In genomic region chr3:96484921-96485320, GRCm38 (mm10) we compare ENCODE assay signal across 24 mouse cellular contexts. TPM values are rescaled to one million over a fixed set of nuclear protein-coding genes. Genes with fewer than 3 reads are reported as not detected.
DNase-seq lines count a peak whose midpoint lies in the region; ATAC-seq and TF ChIP-seq lines count a peak whose summit lies in the region.
"Had no signal": no experiment of that assay in that cellular context is flagged by ENCODE, and none has a peak within 500 bp of the region (broad histone marks: within the 10 kb centered on the region; RNA-seq: fewer than 3 reads in every experiment).

No protein-coding gene starts in this region.

- H3K79me2 ChIP-seq in C2C12 (ENCODE audit: control insufficient read depth, insufficient read depth) = no peaks in the 10 kb centered on the region

- ATAC-seq in heart, embryonic 11.5 days (replicated peaks; ENCODE audit: insufficient number of reproducible peaks, low FRiP score, low TSS enrichment) = no peak
- no peak for ATAC-seq in intestine, embryonic 15.5 days
- ATAC-seq in intestine, postnatal 0 days = no peak
- ATAC-seq in embryonic facial prominence, embryonic 13.5 days (ENCODE audit: insufficient number of reproducible peaks, insufficient read depth, low FRiP score, low TSS enrichment, low read depth) = no peak
- ATAC-seq: forebrain, postnatal 0 days; hindbrain, postnatal 0 days; midbrain, embryonic 13.5 days had no signal

- H3K9me3 ChIP-seq in heart, embryonic 11.5 days (replicated peaks; ENCODE audit: control insufficient read depth, low read length) = no peaks in the 10 kb centered on the region
- no peaks in the 10 kb centered on the region for H3K9me3 ChIP-seq in intestine, embryonic 15.5 days
- H3K9me3 ChIP-seq in intestine, postnatal 0 days (ENCODE audit: control insufficient read depth) = no peaks in the 10 kb centered on the region
- no peaks in the 10 kb centered on the region for H3K9me3 ChIP-seq in embryonic facial prominence, embryonic 13.5 days
- H3K9me3 ChIP-seq: midbrain, embryonic 13.5 days; neural tube, embryonic 15.5 days had no signal

- H3K4me1 ChIP-seq in heart, embryonic 11.5 days (ENCODE audit: control insufficient read depth, insufficient read depth, low read length) = no peaks in the 10 kb centered on the region; the same call in 1 of the 2 replicates
- no peaks in the 10 kb centered on the region for H3K4me1 ChIP-seq in intestine, embryonic 15.5 days (replicated peaks)
- no peaks in the 10 kb centered on the region for H3K4me1 ChIP-seq in intestine, postnatal 0 days (replicated peaks; ENCODE audit: control insufficient read depth, insufficient read depth, low read length)
- peaks cover 7% of the 10 kb centered on the region; the same call in 1 of the 2 replicates for H3K4me1 ChIP-seq in embryonic facial prominence, embryonic 13.5 days

- peak overlapping the region; percentile 23 for H3K4me2 ChIP-seq in heart, embryonic 11.5 days
- 0 out of 2 replicates have a peak overlapping the region, but pooled peaks have one; percentile 7 for H3K4me2 ChIP-seq in intestine, embryonic 15.5 days (replicated peaks)
- H3K4me2 ChIP-seq in intestine, postnatal 0 days (replicated peaks; ENCODE audit: low read depth) = no peak overlapping the region
- H3K4me2 ChIP-seq in embryonic facial prominence, embryonic 13.5 days = 0 out of 2 replicates have a peak overlapping the region, but pooled peaks have one; percentile 14
- H3K4me2 ChIP-seq: midbrain, embryonic 13.5 days; neural tube, embryonic 15.5 days had no signal

- H3K27me3 ChIP-seq in heart, embryonic 11.5 days (ENCODE audit: control insufficient read depth, insufficient read depth, low read length) = no peaks in the 10 kb centered on the region; the same call in 1 of the 2 replicates
- H3K27me3 ChIP-seq in intestine, embryonic 15.5 days (replicated peaks) = no peaks in the 10 kb centered on the region
- H3K27me3 ChIP-seq in intestine, postnatal 0 days (replicated peaks; ENCODE audit: control insufficient read depth, insufficient read depth, low read length) = no peaks in the 10 kb centered on the region
- no peaks in the 10 kb centered on the region for H3K27me3 ChIP-seq in C2C12 (ENCODE audit: control insufficient read depth, insufficient read depth, insufficient read length)
- peaks cover 21% of the 10 kb centered on the region for H3K27me3 ChIP-seq in embryonic facial prominence, embryonic 13.5 days

- 0 out of 2 replicates have a peak overlapping the region, but pooled peaks have one; percentile 3 for H3K9ac ChIP-seq in heart, embryonic 11.5 days (ENCODE audit: low read depth, low read length)
- no peak overlapping the region for H3K9ac ChIP-seq in intestine, embryonic 15.5 days
- no peak overlapping the region for H3K9ac ChIP-seq in intestine, postnatal 0 days (ENCODE audit: low read depth, low read length)
- no peak overlapping the region for H3K9ac ChIP-seq in embryonic facial prominence, embryonic 13.5 days
- H3K9ac ChIP-seq: forebrain, postnatal 0 days; midbrain, embryonic 13.5 days; neural tube, embryonic 15.5 days had no signal

- 70% methylated on average over 4 of the region's 4 CpGs for WGBS in heart, embryonic 11.5 days (ENCODE audit: insufficient replicate concordance)
- WGBS in intestine, embryonic 15.5 days = 78% methylated on average over 4 of the region's 4 CpGs
- WGBS in intestine, postnatal 0 days = 79% methylated on average over 4 of the region's 4 CpGs
- 75% methylated on average over 4 of the region's 4 CpGs for WGBS in embryonic facial prominence, embryonic 13.5 days

- no peak for TF ChIP-seq CTCF in intestine, postnatal 0 days (IDR thresholded peaks at IDR 0.05; ENCODE audit: low read depth)
- TF ChIP-seq CTCF in C2C12 (IDR thresholded peaks at IDR 0.05; ENCODE audit: control insufficient read depth, insufficient read depth, insufficient read length) = no peak

- H3K79me3 ChIP-seq in C2C12 (ENCODE audit: low read depth) = no peaks in the 10 kb centered on the region

- no peak overlapping the region for H3K4me3 ChIP-seq in heart, embryonic 11.5 days (ENCODE audit: low read depth, low read length)
- no peak overlapping the region for H3K4me3 ChIP-seq in intestine, embryonic 15.5 days (replicated peaks)
- no peak overlapping the region for H3K4me3 ChIP-seq in intestine, postnatal 0 days (ENCODE audit: low read depth, low read length)
- no peak overlapping the region for H3K4me3 ChIP-seq in C2C12 (ENCODE audit: insufficient read depth, poor library complexity, severe bottlenecking)
- H3K4me3 ChIP-seq in embryonic facial prominence, embryonic 13.5 days = no peak overlapping the region
- H3K4me3 ChIP-seq: midbrain, embryonic 13.5 days; myocyte; neural tube, embryonic 15.5 days had no signal

- no peak overlapping the region for H3K27ac ChIP-seq in heart, embryonic 11.5 days (ENCODE audit: low read depth, low read length)
- H3K27ac ChIP-seq in intestine, embryonic 15.5 days = no peak overlapping the region
- no peak overlapping the region for H3K27ac ChIP-seq in intestine, postnatal 0 days (ENCODE audit: low read depth, low read length)
- H3K27ac ChIP-seq in embryonic facial prominence, embryonic 13.5 days = no peak overlapping the region
- H3K27ac ChIP-seq: hindbrain, postnatal 0 days; macrophage; midbrain, embryonic 13.5 days; neural tube, embryonic 15.5 days had no signal

- DNase-seq in heart, adult 8-10 months (ENCODE audit: low spot score) = no peak
- DNase-seq in left cerebral cortex, adult 18-20 months (ENCODE audit: low spot score in 2 of 2) = no peak
- DNase-seq in adrenal gland, postnatal 4 days (ENCODE audit: low spot score in 2 of 2) = no peak
- DNase-seq: adrenal gland, postnatal 36 days; cerebellum, postnatal 14 days; forebrain, postnatal 0 days; heart, adult 18-20 months; kidney, adult 2 months; kidney, postnatal 36 days; right cerebral cortex, postnatal 25 days had no signal

- no peaks in the 10 kb centered on the region for H3K36me3 ChIP-seq in heart, embryonic 11.5 days (ENCODE audit: control insufficient read depth, insufficient read depth, low read length)
- H3K36me3 ChIP-seq in intestine, embryonic 15.5 days = no peaks in the 10 kb centered on the region
- H3K36me3 ChIP-seq in intestine, postnatal 0 days (ENCODE audit: control insufficient read depth, insufficient read depth) = no peaks in the 10 kb centered on the region
- H3K36me3 ChIP-seq in C2C12 (ENCODE audit: control insufficient read depth, insufficient read depth) = no peaks in the 10 kb centered on the region
- no peaks in the 10 kb centered on the region for H3K36me3 ChIP-seq in embryonic facial prominence, embryonic 13.5 days
- H3K36me3 ChIP-seq: midbrain, embryonic 13.5 days; neural tube, embryonic 15.5 days had no signal

- peak overlapping the region; percentile 30 for H3ac ChIP-seq in C2C12 (ENCODE audit: control insufficient read depth, insufficient read length, low read depth)

TF ChIP-seq in C2C12, 6 proteins besides CTCF, POLR2A, EP300 and RAD21:
- TF ChIP-seq MYOG (IDR thresholded peaks at IDR 0.05; ENCODE audit: control insufficient read depth, extremely low read depth, insufficient read length) (no peak), MAX (IDR thresholded peaks at IDR 0.05) (no peak), MYOD1 (IDR thresholded peaks at IDR 0.05; ENCODE audit: control insufficient read depth, insufficient read length, low read depth) (no peak), CEBPB (IDR thresholded peaks at IDR 0.05; ENCODE audit: low read depth) (no peak), FOSL1 (IDR thresholded peaks at IDR 0.05; ENCODE audit: insufficient read depth, low read length, poor library complexity, severe bottlenecking) (no peak), USF1 (IDR thresholded peaks at IDR 0.05; ENCODE audit: low read depth) (no peak)

RNA-seq across cellular contexts. Expression of gene BC107364, which starts 32.8 kb away (rescaled TPM):
- 0.43 TPM in 1 of 2 replicates, not detected in the other for polyA plus RNA-seq in heart, embryonic 11.5 days (2014; fragmentation: Nextera tagmentation; extraction: Ambion mirVana)
- total RNA-seq in heart, adult 8-10 months (2022) = not detected
- 0.14 and 0.20 TPM in 2 replicates for polyA plus RNA-seq in intestine, embryonic 15.5 days (2015; fragmentation: Nextera tagmentation; extraction: Ambion mirVana)
- polyA plus RNA-seq in intestine, postnatal 0 days (2015; fragmentation: Nextera tagmentation; extraction: Ambion mirVana) = 0.54 and 0.56 TPM in 2 replicates
- not detected for polyA plus RNA-seq in C2C12 (2012; fragmentation: generic; extraction: Trizol)
- polyA plus RNA-seq in embryonic facial prominence, embryonic 13.5 days (2015; fragmentation: Nextera tagmentation; extraction: Ambion mirVana) = 0.20 TPM in 1 of 2 replicates, not detected in the other
- total RNA-seq in left cerebral cortex, adult 18-20 months (2021) = not detected
- not detected for total RNA-seq in adrenal gland, postnatal 4 days (2021)
- total RNA-seq: adrenal gland, postnatal 36 days; forebrain, postnatal 0 days; gastrocnemius, adult 8-10 months; heart, adult 18-20 months; hindbrain, postnatal 0 days; layer of hippocampus, postnatal 10 days; left cerebral cortex, postnatal 10 days; liver, adult 2 months had no signal
- polyA plus RNA-seq: forebrain, postnatal 0 days; hindbrain, postnatal 0 days; liver, adult 2 months; macrophage; midbrain, embryonic 13.5 days; myocyte; neural tube, embryonic 15.5 days had no signal

RNA-seq across cellular contexts. Expression of gene Hfe2, which starts 40.1 kb away (rescaled TPM):
- 7.4 and 9.3 TPM in 2 replicates for polyA plus RNA-seq in heart, embryonic 11.5 days (2014; fragmentation: Nextera tagmentation; extraction: Ambion mirVana)
- 100 to 1,000 TPM; 271 to 333 (median 312) TPM for total RNA-seq in heart, adult 8-10 months (2022)
- polyA plus RNA-seq in intestine, embryonic 15.5 days (2015; fragmentation: Nextera tagmentation; extraction: Ambion mirVana) = 0.29 and 0.37 TPM in 2 replicates
- 0.07 TPM in 1 of 2 replicates, not detected in the other for polyA plus RNA-seq in intestine, postnatal 0 days (2015; fragmentation: Nextera tagmentation; extraction: Ambion mirVana)
- 0.23 TPM for polyA plus RNA-seq in C2C12 (2012; fragmentation: generic; extraction: Trizol)
- 1.5 and 1.9 TPM in 2 replicates for polyA plus RNA-seq in embryonic facial prominence, embryonic 13.5 days (2015; fragmentation: Nextera tagmentation; extraction: Ambion mirVana)
- 1 to 10 TPM; 1.3 to 1.5 TPM for total RNA-seq in left cerebral cortex, adult 18-20 months (2021)
- total RNA-seq in adrenal gland, postnatal 4 days (2021) = 10 to 100 TPM in 1 of 2 experiments, 1 to 10 TPM in 1; 3.9 to 11.2 TPM
- total RNA-seq: adrenal gland, postnatal 36 days had no signal
- polyA plus RNA-seq: macrophage had no signal
